Mouse (Mus musculus): ENCODE measurements at regions not wholly inside any gene's neighbourhood (a gene's known extent, or its start where the extent isn't known, plus 50 kb on each side); places are given as distances from the start of the nearest gene placed in this dataset.

GRCm38 (mm10) chr4:82139806-82140205 is 565.7 kb downstream of the Nfib start:
- no peak for TF ChIP-seq POLR2A (IDR thresholded peaks at IDR 0.05; ENCODE audit: insufficient read depth, low read depth, low read length)
- TF ChIP-seq CTCF (IDR thresholded peaks at IDR 0.05; ENCODE audit: insufficient read depth, low read depth, low read length), result no peak

All from olfactory bulb, adult 2 months (tissue).